Mouse (Mus musculus) lung, embryonic 15.5 days (tissue): ENCODE measurements around the gene Tmtc4. TPM values are rescaled to one million over a fixed set of nuclear protein-coding genes. Genes with fewer than 3 reads are reported as not detected.

Experiments
- ATAC-seq: fragments of 200-750 bp; cut with Nextera tagmentation; 2 replicates; pipeline ENCODE4 v1.8.0; 2017; ENCODE audit warnings: moderate number of reproducible peaks, borderline replicate concordance; ENCODE audit not compliant: low FRiP score, low TSS enrichment; ENCODE audit errors: extremely low read depth
- H3K27ac ChIP-seq: fragments of 300-500 bp; sonication (generic); 2 replicates; pipeline ENCODE4 v1.5.1; 2015; ENCODE audit warnings: moderate library complexity, mild to moderate bottlenecking, inconsistent platforms
- H3K27me3 ChIP-seq: fragments of 300-500 bp; sonication (generic); 2 replicates; pipeline ENCODE4 v1.6.1; 2015; ENCODE audit warnings: inconsistent platforms
- H3K36me3 ChIP-seq: fragments of 300-500 bp; sonication (generic); 2 replicates; pipeline ENCODE4 v1.6.1; 2015; ENCODE audit warnings: inconsistent platforms
- H3K4me1 ChIP-seq: fragments of 300-500 bp; sonication (generic); 2 replicates; pipeline ENCODE4 v1.6.1; 2015; ENCODE audit warnings: inconsistent platforms
- H3K4me2 ChIP-seq: fragments of 300-500 bp; sonication (generic); 2 replicates; pipeline ENCODE4 v1.6.1; 2015; ENCODE audit warnings: inconsistent platforms, mild to moderate bottlenecking, moderate library complexity
- H3K4me3 ChIP-seq: fragments of 300-500 bp; sonication (generic); 2 replicates; pipeline ENCODE4 v1.5.1; 2015; ENCODE audit warnings: mild to moderate bottlenecking, inconsistent platforms
- H3K9ac ChIP-seq: fragments of 300-500 bp; sonication (generic); 2 replicates; pipeline ENCODE4 v1.6.1; 2015; ENCODE audit warnings: inconsistent platforms
- H3K9me3 ChIP-seq: fragments of 300-500 bp; sonication (generic); 2 replicates; pipeline ENCODE4 v1.6.1; 2016; ENCODE audit warnings: inconsistent platforms
- WGBS: fragments of 180-500 bp; shearing (Covaris S2); methylation state at CpG from one replicate; pipeline ENCODE4 v1.1.7; 2015; 5-methylcytosine and 5-hydroxymethylcytosine counted together
- polyA plus RNA-seq: library from polyadenylated mRNA; unstranded; fragments of >200 nt; fragmentation: Nextera tagmentation; extraction: Ambion mirVana; gene quantifications from 2 replicates; pipeline ENCODE4 v1.2.1, GENCODE M21; 2015

Gene Tmtc4
- polyA plus RNA-seq = 16.4 and 17.3 TPM in 2 replicates

DNA sequence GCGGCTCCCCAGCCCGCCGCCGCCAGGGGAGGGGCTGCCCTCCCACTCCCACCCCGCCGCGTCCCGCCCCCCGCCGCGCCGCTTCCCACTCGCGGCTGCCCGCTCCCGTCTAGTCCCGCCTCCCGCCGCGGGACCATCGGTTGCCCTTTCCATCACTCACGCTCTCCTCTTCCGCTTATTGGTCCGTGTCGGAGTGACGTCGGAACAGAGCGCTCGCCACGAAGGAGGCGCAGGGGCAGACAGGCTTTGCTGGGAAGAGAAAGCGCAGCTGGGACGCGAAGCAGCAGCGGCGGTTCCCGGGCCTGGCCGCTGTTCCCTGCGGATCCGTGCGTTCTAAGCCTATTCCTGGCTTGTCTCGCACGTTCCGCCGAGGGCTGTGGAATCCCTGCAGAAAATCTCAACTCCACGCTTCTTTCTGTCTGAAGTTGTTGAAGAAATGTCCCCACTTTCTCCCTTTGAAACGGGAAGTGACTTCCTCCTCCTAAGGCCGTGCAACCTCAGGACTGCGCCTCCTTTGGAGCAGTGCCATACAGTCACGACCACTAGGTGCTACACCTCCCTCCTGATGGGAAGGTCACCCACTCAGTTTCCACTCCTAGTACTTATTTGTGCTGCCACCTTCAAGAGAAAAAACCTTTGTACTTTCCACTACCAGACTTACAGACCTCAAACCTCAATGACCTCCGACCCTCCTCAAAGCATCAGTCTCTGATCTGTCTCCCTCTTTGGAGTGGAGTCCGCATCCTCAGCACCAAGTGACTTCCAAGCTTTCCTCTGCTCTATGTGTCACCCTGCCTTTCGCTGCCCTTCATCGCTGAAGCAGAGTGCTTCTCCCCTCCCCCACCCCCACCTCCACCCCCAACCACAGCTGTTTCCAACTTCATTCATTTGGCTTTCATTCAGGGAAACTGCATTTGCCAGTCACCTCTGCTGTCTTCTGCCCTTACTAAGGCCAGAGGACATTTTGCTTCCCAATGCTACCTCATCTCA is at the start of gene Tmtc4:
Tmtc4 (minus strand) TSS at position 810 of the 990 bp plus-strand sequence.
- peak; percentile 98 for ATAC-seq
- Histone ChIP-seq H3K36me3 (no peaks in the 10 kb centered on the region), H3K27me3 (peaks cover 15% of the 10 kb centered on the region; the same call in 1 of the 2 replicates), H3K27ac (peak within 1 kb of the TSS; percentile 84), H3K4me2 (peak within 1 kb of the TSS; percentile 84), H3K4me3 (peak within 1 kb of the TSS; percentile 59), H3K9me3 (no peaks in the 10 kb centered on the region), H3K4me1 (peaks cover 16% of the 10 kb centered on the region), H3K9ac (peak within 1 kb of the TSS; percentile 66)
- under 1% methylated on average over 54 of the region's 54 CpGs for WGBS

DNA sequence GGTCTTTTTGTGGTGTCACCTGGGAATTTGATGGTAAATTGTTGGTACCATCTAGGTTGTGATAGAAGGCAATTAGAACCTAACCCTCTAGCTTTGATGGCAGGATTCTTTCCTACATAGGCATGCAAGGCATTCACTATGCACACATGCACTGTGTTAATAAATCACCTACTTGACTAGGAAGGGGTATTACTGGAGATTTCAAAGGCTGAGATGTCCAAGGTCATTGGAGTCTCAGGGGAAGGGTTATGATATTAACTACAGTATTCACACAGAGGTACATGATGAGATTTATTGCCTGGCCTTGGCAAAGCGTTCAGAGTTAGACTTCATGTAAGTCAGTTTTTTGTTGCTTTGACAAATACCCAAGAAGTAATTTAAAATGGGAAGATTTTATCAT is 48.6 kb upstream of the Tmtc4 start:
- no peaks in the 10 kb centered on the region for H3K27me3 ChIP-seq
- H3K4me2 ChIP-seq = no peak overlapping the region
- peaks cover 3% of the 10 kb centered on the region; the same call in 1 of the 2 replicates for H3K9me3 ChIP-seq
- H3K9ac ChIP-seq = no peak overlapping the region
- ATAC-seq = no peak
- H3K36me3 ChIP-seq = no peaks in the 10 kb centered on the region
- no peaks in the 10 kb centered on the region for H3K4me1 ChIP-seq
- WGBS = 57% methylated on average over 1 of the region's 1 CpGs
- H3K27ac ChIP-seq = no peak overlapping the region
- no peak overlapping the region for H3K4me3 ChIP-seq

DNA sequence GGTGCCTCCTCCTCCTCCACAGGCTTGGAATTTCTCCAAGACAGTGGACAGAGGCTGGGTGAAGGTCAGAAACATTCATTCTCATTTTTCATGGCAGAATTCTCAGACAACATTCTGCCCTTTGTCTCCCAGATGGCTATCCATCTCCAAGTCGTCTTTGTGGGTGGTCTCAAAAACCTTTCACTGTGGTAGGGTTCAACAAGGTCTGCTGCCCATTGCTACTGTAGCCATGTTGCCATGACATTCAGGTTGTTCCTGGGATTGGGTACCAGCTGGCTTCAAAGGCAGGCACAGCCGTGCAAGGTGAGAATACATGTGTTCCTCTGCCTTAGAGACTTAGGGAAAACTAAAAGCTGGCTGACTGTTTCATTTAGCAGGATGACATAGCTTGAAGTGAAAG is 44.0 kb upstream of the Tmtc4 start:
- no peak overlapping the region for H3K27ac ChIP-seq
- WGBS = 31% methylated on average over 2 of the region's 2 CpGs
- H3K4me1 ChIP-seq = no peaks in the 10 kb centered on the region
- ATAC-seq = no peak
- H3K9ac ChIP-seq = no peak overlapping the region
- H3K4me3 ChIP-seq = no peak overlapping the region
- no peaks in the 10 kb centered on the region for H3K36me3 ChIP-seq
- H3K9me3 ChIP-seq = peaks cover 3% of the 10 kb centered on the region; the same call in 1 of the 2 replicates
- H3K27me3 ChIP-seq = no peaks in the 10 kb centered on the region
- H3K4me2 ChIP-seq = no peak overlapping the region

DNA sequence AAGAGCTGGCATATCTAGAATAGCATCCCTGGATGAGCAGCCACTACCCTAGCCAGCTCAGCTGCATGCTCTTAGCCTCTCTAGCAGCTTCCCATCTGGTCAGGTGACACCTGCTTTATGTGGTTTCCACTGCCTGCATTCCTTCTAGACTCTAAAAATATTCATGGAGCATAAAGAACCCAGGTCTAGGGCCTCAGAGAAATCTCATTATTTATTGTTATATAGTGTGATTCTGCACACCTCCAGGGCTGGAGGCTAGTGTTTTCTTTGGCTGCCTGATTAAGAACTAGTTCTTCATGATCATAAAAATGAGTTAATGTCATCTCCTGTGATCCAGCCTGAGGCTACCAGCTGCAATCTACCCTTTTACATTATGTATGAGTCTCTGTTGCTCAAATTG is 39.1 kb upstream of the Tmtc4 start:
- no peak for ATAC-seq
- Histone ChIP-seq H3K27me3 (no peaks in the 10 kb centered on the region), H3K36me3 (no peaks in the 10 kb centered on the region), H3K4me3 (no peak overlapping the region), H3K4me2 (no peak overlapping the region), H3K9me3 (no peaks in the 10 kb centered on the region), H3K27ac (no peak overlapping the region), H3K4me1 (no peaks in the 10 kb centered on the region), H3K9ac (no peak overlapping the region)

DNA sequence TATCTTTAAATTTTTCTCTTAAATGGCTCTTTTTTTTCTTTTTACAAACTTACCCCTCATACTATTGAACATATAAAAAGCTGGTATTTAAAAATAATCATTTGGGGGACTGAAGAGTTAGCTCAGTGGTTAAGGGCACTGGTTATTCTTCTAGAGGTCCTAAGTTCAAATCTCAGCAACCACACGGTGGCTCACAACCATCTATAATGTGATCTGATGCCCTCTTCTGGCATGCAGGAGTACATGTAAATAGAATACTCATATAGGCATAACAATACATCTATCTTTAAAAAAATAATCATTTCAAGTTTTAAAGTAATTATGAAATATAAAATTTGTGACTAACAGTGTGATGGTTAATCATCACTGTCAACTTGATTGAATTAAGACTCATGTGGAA is 32.5 kb upstream of the Tmtc4 start:
- H3K4me3 ChIP-seq = no peak overlapping the region
- H3K4me1 ChIP-seq = no peaks in the 10 kb centered on the region
- no peak overlapping the region for H3K4me2 ChIP-seq
- no peak overlapping the region for H3K27ac ChIP-seq
- no peak overlapping the region for H3K9ac ChIP-seq
- H3K36me3 ChIP-seq = no peaks in the 10 kb centered on the region
- no peaks in the 10 kb centered on the region for H3K9me3 ChIP-seq
- no peaks in the 10 kb centered on the region for H3K27me3 ChIP-seq
- ATAC-seq = no peak
- 87% methylated on average over 1 of the region's 1 CpGs for WGBS

DNA sequence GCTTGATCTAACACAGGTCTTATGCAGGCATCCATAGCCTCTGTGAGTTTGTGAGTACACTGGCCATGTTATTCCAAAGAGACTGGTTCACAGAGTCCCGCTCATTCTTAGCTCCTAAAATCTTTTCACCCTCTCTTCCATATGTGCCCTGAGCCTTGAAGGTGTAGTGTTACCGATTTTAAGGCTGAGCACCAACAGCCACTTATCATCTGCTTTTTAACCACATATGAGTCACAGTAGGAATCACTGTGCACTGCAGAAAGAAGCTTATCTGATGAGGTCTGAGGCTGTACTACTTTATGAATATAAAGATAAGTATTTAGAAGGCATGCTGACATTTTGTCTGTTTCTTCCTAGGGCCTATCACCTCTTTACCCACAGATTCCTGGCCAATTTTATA is 31.9 kb upstream of the Tmtc4 start:
- no peak overlapping the region for H3K27ac ChIP-seq
- H3K27me3 ChIP-seq = no peaks in the 10 kb centered on the region
- no peak overlapping the region for H3K9ac ChIP-seq
- H3K4me1 ChIP-seq = no peaks in the 10 kb centered on the region
- ATAC-seq = no peak
- 87% methylated on average over 2 of the region's 2 CpGs for WGBS
- no peaks in the 10 kb centered on the region for H3K9me3 ChIP-seq
- H3K36me3 ChIP-seq = no peaks in the 10 kb centered on the region
- no peak overlapping the region for H3K4me2 ChIP-seq
- H3K4me3 ChIP-seq = no peak overlapping the region

DNA sequence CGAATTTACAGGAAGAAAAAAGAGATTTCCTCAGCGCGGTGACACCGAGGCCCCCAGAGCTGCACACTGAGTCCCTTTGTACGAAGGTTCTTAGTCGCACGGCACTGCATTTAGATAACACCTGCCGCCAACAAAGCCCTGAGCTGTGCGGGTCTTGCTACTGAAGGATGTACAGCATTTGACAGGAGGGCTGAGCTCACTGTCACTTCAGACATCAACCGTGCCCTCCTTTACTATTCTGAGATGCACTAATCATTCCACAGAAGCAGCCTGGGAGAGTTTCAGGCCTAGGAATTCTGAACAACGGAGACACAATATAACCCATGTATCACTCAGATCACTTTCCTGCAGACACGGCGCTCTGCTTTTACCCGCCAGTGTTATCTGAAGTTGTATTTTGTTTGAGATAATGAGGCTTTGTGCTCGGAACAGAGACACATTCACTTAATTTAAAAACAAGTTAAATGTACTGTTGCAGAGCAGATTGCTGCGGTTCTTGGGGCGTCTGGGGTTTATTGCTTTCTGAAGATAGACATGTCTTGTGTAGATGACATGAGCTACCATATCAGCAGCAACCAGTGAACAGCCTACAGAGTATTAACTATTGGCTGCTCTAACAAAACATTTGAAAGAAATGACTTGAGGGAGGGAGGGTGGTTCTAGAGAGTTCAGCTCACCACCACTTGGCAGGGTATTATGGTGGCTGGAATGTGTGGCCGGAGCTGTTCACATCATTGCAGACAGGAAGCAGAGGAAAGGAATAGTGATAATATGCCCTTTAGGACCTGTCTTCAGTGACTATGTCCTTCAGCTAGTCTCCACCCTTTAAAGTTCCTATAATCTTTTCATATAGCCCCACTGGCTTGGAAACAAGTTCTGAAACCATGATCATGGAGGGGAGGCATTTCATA is 25.5 kb upstream of the Tmtc4 start:
- Histone ChIP-seq H3K4me2 (no peak overlapping the region), H3K27ac (no peak overlapping the region), H3K4me1 (no peaks in the 10 kb centered on the region), H3K9me3 (no peaks in the 10 kb centered on the region), H3K36me3 (no peaks in the 10 kb centered on the region), H3K27me3 (no peaks in the 10 kb centered on the region), H3K9ac (no peak overlapping the region), H3K4me3 (no peak overlapping the region)
- 33% methylated on average over 18 of the region's 18 CpGs for WGBS
- ATAC-seq = no peak

DNA sequence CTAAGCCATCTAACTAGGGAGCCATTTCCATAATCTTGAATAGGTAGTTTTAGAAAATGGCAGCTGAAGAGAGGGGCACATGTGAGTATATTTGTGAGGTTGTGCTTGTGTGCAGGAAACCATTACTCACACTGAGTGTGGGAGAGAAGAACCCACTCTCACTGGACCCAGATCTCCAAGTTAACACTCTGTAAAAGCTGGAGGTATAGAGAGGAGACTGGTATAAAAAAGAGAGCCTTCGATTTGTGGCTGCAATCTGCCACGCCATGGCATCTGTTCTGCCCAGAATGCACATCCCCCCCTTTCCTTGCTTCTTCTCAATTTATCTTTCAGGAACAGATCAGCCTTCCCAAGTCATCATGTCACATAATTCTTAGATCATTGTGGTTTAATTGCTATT is 24.8 kb upstream of the Tmtc4 start:
- H3K4me3 ChIP-seq = no peak overlapping the region
- no peaks in the 10 kb centered on the region for H3K36me3 ChIP-seq
- H3K27me3 ChIP-seq = no peaks in the 10 kb centered on the region
- H3K9ac ChIP-seq = no peak overlapping the region
- H3K4me1 ChIP-seq = no peaks in the 10 kb centered on the region
- H3K27ac ChIP-seq = no peak overlapping the region
- H3K9me3 ChIP-seq = no peaks in the 10 kb centered on the region
- no peak overlapping the region for H3K4me2 ChIP-seq
- ATAC-seq = no peak
- WGBS = 77% methylated on average over 2 of the region's 2 CpGs

DNA sequence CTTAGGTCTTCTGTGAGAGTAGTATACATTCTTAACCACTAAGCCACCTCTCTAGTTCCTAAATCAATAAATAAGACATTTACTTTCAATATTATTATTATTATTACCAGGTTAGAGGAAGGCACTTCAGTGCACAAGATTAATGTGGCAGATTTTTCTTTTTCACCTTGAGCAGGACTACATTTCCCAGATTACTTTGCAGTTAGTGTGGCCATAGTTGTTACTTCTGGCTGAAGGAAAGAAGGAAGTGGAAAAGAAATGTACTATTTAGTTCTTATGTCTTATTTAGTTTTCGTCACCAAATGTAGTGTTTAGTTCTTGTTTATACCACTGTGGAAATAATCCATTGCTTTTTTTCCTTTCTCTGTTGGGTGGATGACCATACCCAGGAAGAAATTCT is 19.9 kb upstream of the Tmtc4 start:
- Histone ChIP-seq H3K4me2 (no peak overlapping the region), H3K27ac (no peak overlapping the region), H3K4me1 (no peaks in the 10 kb centered on the region), H3K4me3 (no peak overlapping the region), H3K36me3 (no peaks in the 10 kb centered on the region), H3K9me3 (no peaks in the 10 kb centered on the region), H3K27me3 (no peaks in the 10 kb centered on the region), H3K9ac (no peak overlapping the region)
- ATAC-seq = no peak
- WGBS = 79% methylated on average over 1 of the region's 1 CpGs

DNA sequence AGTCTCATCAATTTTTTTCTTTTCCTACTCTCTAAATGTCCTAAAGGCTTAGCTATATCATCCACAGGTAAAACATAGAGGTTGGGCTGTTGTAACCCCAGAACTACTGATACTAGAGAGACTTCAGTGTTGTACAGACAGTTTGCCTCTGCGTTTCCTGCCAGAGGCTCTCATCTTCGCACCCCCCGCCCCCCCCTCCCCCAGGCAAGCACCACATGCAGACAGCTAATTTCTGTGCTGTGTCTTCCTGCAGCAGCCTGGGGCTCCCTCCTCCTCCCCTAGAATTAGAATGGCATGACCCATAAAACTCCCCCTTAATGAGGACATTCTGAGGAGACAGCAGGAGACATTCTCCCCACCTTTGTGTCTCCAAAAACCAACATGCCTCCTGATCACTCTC is 17.6 kb upstream of the Tmtc4 start:
- no peak overlapping the region for H3K4me2 ChIP-seq
- H3K9me3 ChIP-seq = no peaks in the 10 kb centered on the region
- 27% methylated on average over 3 of the region's 3 CpGs for WGBS
- H3K27ac ChIP-seq = no peak overlapping the region
- H3K36me3 ChIP-seq = no peaks in the 10 kb centered on the region
- H3K27me3 ChIP-seq = no peaks in the 10 kb centered on the region
- H3K4me1 ChIP-seq = no peaks in the 10 kb centered on the region
- no peak overlapping the region for H3K4me3 ChIP-seq
- no peak for ATAC-seq
- no peak overlapping the region for H3K9ac ChIP-seq

DNA sequence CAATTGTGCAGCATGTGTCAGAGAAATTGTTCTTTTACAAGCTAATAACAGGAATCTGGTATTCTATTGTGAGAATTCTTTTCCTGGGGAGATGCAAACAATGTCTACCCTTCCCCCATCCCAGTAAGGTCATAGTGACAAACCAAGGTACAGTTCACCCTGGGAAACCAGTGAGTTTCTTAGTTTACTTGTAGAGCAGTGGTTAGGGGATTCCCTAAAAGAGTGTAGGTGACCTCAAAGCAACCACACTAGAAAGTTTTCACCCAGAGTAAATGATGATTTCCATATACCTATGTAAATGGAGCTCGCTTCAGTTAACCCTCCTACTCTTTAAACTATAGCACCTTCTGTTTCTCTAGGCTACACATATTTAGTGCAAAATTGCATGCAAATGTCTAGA is 13.6 kb upstream of the Tmtc4 start:
- no peak overlapping the region for H3K9ac ChIP-seq
- no peak overlapping the region for H3K27ac ChIP-seq
- WGBS = 80% methylated on average over 1 of the region's 1 CpGs
- H3K27me3 ChIP-seq = 0 out of 2 replicates have a peak, but pooled peaks cover 10% of the 10 kb centered on the region
- no peaks in the 10 kb centered on the region for H3K9me3 ChIP-seq
- no peak overlapping the region for H3K4me3 ChIP-seq
- no peak overlapping the region for H3K4me2 ChIP-seq
- H3K36me3 ChIP-seq = no peaks in the 10 kb centered on the region
- no peaks in the 10 kb centered on the region for H3K4me1 ChIP-seq
- ATAC-seq = no peak

DNA sequence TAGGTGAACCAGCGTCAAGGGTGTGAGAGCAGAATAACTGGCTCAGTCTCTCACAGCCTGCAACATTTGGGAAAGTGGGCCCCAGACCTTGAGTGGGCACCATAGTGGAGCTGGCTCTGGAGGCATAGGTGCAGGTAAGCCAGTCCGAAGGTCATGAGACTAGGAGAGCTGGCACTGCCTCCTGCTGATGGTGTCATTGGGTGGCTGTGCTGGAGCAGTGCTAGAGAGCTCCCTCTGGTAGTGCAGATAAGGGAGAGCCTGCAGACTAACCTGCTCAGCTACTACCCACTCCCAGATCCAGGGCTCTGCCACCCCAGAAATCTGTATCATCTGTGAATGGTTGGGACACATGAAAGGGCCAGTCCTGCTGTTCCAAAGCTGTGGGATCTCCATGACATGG is 10.1 kb upstream of the Tmtc4 start:
- 85% methylated on average over 2 of the region's 2 CpGs for WGBS
- Histone ChIP-seq H3K4me2 (no peak overlapping the region), H3K9ac (no peak overlapping the region), H3K4me3 (no peak overlapping the region), H3K4me1 (no peaks in the 10 kb centered on the region), H3K36me3 (no peaks in the 10 kb centered on the region), H3K27me3 (peaks cover 19% of the 10 kb centered on the region; the same call in 1 of the 2 replicates), H3K9me3 (no peaks in the 10 kb centered on the region), H3K27ac (no peak overlapping the region)
- ATAC-seq = no peak
